Mouse (Mus musculus) gonadal fat pad, adult 2 months (tissue): Measurements from ENCODE around the gene Pygo2. TPM values are rescaled to one million over a fixed set of nuclear protein-coding genes. Genes with fewer than 3 reads are reported as not detected.

Source experiments
- DNase-seq: peaks from one replicate; pipeline ENCODE4 v3.0.0-alpha.2; 2012; ENCODE audit warnings: low read depth
- polyA plus RNA-seq: library from polyadenylated mRNA; depleted of rRNA; stranded (reverse); fragments of >200 nt; gene quantifications from 2 replicates; pipeline ENCODE4 v1.2.3, GENCODE M21; 2012; rRNA removed

The Pygo2 gene
- polyA plus RNA-seq: 38.0 and 43.3 TPM in 2 replicates

DNA sequence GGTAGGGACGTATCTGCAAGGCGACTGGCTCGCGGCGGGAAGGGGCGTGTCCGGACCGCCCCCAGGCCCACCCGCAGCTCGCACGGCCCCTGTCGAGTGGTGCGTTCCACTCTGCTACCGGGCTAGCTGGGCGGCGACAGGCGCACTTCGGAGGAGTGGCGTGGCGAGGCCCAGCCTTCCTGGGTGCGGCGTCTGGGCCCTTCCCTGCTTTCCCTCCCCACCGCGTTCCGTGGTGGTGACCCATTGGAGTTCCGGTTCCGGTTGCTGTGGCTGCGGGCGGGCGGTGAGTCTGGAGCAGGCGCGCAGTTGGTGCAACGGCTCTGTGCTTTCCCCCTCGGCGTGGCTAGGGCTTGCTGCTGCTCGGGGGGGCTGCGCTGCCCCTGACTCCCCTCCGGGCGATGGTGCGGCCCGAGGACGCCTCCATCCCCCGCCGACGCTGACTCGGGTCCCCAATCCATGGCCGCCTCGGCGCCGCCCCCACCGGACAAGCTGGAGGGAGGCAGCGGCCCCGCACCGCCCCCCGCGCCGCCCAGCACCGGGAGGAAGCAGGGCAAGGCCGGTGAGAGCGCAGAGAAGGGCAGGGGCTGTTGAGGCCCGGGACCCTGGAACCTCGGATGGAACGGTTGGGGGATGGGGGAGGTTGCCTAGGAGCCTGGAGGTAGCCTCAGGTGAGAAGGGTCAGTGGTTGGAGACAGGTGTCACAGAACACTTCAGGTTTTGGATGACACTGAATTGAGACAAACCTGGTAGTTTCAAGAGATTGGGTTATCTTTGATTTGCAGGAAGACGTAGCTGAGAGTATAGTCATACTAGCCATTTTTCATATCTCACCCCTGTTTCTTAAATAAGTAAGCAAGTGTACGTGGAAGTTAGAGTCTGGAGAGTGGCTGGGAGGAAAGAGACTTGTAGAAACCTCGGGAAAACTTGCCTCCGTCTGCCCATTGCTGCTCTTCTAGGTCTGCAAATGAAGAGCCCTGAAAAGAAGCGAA, at the start of gene Pygo2:
Pygo2 (plus strand) TSS at position 44 of the 989 bp plus-strand sequence.
- no peak for DNase-seq

DNA sequence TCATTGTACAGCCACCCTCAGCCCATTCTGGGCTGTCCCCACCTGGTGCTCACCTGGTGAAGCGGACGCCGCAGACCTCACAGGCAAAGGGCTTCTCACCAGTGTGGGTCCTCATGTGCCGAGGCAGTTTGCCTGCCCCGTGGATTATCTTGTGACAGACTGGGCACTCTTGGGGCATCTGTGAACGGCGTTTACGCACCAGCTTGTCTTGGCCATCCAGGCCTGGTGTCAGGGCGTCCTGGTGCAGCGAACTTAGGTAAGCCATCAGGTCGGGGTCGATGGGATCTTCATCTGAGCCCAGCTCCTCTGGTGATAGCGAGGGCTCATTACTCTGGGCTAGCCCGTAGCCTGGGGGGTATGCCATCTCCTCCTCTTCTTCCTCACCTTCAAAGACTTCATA, 49.7 kb upstream of the Pygo2 start:
- no peak for DNase-seq

DNA sequence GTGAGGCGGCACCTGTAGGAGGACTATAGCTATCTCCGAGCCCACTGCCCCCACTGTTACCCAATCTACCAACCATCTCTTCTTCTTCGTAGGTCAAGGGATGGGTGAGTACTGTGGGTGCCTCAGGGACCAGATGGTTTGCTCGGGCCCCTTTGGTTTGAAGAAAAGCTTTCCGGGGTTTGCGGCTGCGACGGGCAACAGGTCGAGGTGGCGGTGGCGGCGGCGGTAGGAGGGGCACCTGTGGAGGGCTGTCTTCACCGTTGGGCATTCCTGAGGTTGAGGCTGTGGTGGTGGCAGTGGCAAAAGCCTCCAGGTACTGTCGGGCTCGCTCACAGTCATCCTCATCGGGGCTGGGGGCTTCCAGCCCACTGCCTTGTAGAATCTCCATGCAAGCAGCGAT, 49.3 kb upstream of the Pygo2 start:
- no peak for DNase-seq

DNA sequence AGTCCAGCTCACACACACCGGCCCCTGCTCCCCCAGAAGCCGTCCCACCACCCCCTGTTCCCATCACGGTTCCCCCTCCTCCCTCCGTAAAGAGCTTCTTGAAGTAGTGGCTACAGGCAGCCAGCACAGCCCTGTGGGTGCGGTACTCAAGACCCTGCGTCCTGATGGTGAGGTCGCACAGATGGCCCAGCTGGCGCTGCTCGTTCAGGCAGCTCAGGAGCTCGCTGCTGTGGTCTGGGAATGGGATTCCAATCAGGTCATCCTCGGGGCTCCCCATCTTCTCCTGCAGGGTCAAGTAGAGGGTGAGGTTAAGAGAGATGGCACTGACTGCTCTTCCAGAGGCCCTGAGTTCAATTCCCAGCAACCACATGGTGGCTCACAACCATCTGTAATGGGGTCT, 48.8 kb upstream of the Pygo2 start:
- DNase-seq: no peak

DNA sequence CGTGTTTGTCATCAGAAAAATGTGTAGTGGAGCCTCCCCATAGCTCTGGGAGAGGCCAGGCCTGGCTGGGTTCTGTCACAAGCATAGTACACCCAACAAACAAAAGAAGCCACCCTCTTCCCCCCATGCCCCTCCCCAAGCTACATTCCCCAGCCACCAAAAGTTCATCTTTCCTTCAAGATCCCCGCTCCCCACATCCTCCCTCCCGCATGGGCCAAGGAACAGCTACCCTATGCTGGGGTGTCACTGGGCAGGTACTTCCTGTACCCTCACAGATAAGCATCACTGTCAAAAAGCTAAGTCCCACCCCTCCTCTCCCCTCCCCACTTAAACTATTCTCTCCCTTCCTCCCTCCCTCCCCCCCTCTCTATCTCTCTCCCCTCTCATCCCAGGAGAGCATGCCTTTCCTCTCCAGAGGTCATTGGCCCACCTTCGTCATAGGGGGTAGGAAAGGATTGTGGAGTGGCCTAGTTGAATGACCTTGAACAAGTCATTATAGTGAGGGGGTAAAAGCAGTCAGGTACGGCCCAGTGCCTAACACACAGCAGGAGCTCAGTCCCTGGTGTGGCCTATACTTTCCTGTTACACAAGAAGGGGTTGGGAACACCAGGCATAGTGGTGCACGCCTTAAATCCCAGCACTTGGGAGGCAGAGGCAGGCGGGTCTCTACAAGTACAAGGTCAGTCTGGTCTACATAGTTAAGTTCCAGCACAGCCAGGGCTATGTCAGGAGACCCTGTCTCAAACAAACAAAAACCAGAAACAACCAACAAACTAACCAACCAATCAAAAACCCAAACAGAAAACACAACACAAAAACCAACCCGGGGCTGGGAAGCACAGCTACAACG, 47.8 kb upstream of the Pygo2 start:
- no peak for DNase-seq

DNA sequence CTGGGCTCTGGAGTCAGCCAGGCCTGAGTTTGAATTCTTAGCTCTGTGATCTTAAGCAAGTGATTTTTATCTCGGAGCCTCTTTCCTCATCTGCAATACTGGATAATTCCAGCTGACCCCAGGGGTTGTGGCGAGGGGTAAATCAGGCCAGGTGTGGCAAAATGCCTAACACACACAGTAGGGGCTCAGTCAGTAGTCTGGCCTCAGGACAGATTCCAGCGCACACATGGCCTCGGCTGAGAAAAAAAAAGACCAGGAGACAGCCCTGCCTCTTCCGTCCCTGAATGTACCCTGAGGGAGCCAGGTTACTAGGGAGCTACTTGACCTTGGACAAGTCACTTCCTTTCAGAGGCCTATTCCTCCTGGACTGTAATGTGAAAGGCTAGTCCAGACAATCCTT, 47.1 kb upstream of the Pygo2 start:
- no peak for DNase-seq

DNA sequence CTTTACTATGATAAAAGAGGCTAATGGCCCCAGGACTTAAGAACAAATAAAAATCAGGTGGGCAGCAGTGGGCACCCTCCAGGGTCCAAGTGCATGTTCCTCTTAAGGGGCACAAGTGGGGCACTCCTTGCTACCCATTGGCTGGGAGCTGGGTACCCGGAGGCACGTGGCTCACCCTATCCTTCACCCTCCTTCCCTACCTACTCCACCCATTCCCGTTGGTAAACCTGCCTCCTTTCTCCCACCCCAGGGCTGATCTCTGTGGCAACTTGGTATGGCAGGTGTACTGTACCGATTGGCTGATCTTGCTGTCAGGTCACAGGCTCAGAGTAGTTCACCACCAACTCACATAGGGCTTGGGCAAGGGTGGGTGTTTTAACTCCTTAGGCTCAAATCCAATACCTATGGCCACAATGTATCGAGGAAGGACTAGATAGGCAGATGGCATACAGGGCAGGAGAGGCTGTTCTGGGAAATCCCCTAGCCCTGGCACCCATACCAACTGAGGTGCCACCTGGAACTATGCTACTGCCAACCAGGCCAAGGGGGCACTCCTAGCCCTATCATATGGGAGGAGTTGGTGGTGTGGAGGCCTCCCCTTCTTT, 46.3 kb upstream of the Pygo2 start:
- DNase-seq: no peak

DNA sequence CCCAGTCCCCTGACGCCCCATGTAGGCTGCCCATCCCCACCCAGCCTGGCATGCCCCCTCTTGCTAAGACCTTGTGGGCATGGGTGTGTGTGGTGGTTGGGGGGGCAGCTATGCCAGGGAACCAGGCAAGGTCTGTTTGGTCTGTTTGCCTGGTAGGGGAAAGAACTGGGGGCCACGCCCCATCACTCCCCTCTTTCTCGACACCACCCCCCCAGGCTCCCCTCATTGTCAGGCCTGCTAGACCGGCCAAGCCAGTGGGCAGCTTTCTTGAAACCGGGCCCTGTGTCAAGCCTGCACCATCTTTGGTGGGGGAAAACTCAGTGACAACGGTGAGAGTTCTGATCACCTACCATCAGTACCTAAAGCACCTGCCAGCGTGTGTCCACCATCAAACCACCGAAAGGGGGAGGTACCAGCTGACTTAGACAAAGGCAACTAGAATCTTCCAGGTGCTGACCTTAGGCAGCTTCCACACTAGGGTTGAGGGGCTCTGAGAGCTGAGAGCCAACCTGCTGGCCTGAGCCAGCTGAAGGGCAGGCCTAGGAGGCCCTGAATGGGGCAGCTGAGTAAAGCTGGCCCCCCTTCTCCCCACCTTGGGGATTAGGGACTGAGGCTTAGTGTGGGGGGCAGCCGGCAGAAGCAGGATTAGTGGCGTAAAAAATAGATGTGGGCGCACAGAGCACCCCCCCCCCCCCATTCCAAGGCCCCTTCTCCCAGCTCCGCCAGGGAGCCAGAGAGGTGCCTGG, 45.5 kb upstream of the Pygo2 start:
- DNase-seq: no peak

DNA sequence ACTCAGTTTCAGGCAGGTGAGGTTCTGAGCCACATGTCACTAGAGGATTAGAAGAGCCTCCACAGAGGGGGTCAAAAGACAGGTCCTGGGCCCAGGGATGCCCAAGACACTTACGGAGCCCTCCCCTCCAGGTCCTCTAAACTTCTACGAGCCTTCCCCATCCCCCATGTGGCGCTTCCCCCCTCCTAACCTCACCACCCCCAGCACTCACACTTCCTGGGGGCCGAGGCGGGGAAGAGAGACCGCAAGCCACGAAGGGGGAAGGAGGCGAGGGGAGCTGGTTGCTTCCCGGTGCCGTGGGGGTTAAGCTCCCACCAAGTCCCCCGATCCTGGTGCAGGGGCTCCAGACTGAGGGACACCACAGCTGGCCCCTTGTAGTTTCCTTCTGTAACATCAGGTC, 44.6 kb upstream of the Pygo2 start:
- no peak for DNase-seq

DNA sequence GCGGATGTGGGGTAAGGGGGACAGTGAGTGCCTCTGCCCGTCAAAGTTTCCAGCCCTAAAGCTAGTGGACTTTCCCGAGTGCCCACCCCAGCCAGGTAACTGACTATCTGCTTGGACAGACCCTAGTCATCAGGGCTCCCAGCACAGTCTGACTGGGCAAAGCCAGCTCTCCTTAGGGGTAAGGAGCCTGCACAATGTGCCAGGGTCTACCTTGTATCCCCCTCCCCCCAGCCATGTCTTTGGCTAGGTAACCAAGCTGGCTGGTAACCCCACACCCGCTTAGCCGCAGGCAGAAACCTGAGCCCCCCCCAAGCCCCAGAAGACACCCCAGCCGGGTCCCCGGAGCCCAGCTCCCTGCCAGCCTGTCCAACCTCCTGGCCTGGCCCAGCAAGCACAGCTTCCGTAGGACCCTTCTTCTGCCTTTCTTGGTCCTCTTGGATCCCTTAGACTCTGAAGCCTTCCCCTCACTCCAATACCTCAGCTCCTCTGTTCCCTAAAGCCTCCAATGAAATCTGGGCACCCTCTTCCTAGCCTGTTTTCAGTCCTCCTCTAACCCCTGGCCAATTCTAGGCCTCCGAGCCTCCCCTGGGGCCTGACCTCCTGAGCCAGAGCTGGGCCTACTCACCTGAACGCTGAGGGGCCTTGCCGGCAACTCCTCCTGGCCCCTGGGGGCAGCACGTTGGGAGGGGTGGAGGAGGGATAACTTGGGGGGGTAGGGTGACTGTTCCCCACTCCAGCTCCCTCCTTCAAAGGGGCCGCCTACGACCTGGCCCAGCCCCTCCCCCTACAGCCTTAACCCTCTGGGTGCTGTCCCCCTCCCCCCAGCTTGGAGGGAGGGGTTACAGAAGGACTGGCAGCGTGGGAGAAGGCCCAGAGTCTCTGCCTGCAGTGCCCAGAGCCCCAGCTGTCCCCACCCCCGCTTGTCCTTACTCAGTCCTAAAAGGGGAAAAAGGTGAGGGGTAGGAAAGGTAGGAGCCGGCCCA, 43.3 kb upstream of the Pygo2 start:
- no peak for DNase-seq

DNA sequence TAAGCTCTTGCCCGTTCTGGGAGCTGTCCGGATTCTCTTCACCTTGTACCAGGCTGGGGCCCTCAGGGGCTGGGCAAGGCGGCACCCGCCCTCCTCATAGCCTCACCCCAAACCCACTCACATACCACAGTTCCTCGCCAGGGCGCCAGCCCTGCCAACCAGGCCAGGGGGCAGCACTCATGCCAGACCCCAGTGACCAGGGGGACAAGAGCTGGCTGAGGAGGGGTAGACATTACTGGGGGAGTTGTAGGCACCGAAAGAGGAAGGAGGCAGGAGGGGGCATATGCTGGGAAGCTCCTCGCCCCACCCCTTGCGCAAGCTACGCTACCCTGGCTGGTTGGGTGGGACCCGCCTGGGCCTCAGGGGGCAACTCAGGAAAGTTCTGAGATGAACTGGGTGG, 42.4 kb upstream of the Pygo2 start:
- DNase-seq: no peak

DNA sequence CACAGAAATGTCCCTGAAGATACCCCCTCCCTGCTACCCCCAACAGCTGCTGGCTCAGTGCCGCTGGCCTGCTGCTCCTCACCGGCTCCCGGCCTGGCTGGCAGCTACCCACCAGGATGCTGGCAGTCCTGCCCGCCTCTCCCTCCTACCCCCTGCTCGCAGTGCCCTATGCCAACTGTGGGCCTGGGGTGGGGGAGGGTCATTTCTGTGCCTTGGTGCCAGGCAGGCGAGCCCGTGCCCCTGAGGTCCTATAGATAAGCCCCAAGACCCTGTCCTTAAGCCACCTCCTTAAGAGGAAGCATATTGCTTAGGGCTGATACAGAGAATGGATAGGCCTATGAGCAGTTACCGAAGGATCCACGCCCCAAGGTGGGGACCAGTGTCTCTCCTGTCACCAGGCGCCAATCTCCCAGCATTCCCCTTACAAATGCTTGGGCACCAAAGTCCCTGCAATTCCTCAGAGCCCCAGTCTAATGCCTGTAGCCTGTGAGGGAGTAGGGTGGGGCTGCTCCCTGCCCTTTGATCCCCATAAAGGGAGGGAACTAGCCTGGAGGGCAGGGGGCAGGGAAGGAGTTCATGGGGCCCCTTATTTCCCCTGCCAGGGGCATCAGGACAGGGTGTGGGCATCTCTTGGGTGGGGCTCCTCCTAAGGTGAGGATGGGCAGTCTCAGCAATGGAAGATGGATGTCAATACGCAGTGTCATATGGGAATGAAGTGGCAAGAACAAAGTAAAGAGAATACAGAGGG, 41.7 kb upstream of the Pygo2 start:
- no peak for DNase-seq

DNA sequence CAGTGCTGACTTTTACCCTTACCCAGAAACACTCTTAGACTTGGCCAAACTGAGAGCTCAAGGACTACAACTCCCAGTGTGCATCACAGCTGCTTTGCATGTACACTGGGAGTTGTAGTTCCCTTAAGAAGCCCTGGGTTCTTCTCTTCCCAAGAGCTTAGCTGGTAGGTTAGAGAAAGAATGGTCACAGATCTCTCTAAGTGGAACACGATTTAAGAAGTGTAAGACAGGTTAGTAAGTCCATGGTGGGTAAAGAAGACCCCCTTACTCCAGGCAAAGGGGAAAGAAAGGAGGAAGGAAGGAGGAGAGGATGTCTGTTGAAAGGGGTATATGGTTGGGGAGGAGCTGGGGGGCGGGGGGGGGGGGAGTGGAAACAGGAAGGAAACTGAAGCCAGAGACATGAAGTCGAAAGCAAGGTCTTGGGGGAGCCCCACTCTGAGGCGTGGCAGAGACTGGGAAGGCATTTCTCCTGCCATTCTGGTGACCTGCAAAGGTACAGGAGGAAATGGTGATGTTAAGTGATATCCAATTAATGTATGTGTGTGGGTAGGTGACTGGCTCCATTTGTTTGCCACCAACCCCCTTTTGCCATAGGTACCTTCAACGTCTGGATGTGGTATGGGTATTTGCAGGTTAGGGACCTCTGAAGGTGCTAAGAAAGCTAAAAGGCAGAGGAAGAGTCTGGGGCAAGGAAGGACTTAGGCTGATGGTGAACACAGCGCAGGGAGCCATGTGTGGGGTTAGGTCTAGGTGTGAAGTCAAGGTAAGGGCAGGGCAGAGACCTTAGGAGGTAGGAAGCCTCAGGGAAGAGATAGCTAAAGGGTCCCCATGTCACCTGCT, 40.9 kb upstream of the Pygo2 start:
- no peak for DNase-seq

DNA sequence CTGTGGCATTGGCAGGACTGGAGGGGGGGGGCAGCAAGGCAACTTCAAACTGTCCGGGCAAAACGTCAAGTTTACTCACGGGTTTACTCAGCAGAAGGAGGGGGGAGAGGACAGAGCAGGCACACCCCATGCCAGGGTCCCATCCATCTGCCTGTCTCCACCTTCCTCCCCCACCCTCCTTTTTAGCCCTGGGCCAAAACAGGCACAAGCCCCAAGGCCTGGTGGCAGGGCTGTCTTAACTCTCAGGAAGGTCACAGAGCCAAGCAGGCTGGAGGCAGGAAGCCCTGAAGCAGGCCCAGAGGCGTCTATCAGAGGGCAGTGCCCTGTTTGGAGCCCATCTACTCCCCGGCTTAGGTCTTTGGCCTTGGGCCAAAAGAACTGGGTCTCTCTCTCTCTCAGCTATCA, 39.9 kb upstream of the Pygo2 start:
- DNase-seq: no peak

DNA sequence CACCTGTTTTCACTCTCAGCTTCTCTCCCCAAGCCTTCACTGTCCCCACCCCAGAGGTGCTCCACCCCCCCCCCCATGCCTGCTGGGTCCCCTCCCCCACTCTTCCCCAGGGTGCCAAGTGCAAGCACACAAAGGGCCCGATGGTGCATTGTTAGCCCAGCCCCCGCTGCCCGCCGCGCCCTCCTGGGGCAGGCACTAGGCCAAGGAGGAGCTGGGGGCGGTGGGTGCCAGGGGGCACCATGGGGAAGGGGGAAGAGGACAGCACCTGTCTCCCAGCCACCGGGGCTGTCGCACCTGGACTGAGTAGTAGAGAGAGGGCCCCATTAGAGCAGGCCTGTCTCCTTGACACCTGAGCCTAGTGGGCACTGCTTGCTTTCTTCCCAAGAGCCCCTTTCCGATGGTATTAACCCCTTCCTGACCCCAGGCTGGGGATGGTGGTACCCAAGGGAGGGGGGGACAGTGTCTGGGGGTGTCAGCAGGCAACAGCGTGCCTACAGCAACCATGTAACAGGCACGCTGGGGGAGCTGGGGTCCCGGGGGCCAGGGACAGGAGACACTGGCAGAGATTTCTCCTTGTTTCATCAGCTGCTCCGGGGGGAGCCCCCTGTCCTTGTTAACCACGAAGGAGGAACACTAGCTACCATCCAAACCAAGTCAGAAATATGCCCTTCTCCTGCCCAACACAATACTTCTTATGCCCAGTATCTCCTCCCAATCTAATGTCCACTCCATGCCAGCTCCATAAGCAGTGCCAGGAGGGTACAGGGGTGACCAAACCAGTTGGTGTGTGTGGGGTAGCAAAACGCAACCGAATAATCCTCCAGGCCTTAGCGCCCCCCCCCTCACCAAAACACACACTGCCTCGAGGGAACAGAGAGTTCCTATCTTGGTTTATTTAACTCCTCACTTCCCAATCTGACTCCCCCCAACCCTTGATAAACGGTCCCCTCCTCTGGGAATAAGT, 39.0 kb upstream of the Pygo2 start:
- DNase-seq: no peak

DNA sequence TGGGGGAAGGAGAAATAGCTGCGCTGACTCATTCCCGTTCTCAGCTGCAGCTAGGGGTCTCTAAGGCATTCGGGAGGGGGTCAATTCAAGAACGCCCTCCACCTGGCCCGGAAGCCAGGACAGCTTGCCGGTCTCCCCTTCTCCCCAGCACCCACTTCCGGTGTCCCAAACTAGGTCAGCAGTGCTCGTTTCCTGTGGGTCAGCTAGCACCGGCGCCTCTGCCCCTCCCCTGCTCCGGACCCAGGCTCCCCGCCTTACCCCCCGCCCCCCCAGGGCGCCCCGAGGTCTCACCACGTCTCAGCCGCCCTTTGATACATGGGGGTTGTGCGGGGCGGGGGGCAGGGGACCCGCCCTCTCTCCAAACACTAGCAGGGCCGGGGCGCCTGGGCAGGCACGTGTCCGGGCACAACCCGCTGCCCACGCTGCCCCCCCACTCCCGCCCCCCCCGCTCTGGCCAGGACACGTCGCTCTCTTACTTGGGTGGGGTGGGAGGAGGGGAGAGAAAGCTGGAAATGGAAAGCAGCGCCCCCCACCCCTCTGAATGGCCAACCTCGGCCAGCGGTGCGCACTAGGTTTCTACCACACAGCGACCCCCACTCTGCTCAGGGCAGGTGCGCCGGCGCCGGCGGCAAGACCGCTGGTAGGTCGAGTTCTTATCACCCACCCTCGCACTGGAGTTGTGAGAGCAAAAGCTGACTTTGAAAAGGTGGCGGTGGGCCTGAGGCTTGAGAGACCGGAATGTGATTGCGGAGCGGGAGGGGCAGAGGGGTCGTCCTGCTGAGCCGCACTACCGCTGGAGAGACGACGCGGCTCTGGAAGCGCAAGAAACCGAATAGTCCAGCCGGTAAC, 38.1 kb upstream of the Pygo2 start:
- no peak for DNase-seq
